Comparison of ENCODE assay signal across 31 mouse cellular contexts in the genomic region with DNA sequence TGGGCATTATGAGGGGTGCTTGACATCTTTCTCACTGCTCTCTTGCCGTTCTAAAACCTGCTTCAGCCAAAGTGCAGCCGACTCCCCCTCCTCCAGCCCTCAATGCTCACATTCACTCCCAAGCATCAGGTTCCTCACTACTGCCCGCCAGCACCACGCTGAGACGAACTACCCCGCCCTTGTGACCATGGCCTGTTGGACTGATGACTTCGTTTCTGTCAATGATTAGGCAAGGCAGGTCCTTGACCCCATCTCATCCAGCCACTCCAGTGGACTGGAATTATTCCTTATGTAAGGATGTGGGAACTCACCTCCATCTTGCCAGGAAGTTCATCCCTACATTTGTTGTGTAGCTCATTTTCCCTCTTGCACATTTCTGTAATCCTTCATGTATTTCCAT. TPM values are rescaled to one million over a fixed set of nuclear protein-coding genes. Genes with fewer than 3 reads are reported as not detected.
DNase-seq lines count a peak whose midpoint lies in the region; ATAC-seq and TF ChIP-seq lines count a peak whose summit lies in the region.
"Had no signal": no experiment of that assay in that cellular context is flagged by ENCODE, and none has a peak within 500 bp of the region (broad histone marks: within the 10 kb centered on the region; RNA-seq: fewer than 3 reads in every experiment).

No protein-coding gene starts in this region.

- peaks cover 13% of the 10 kb centered on the region for H3K4me1 ChIP-seq in liver, adult 2 months (ENCODE audit: control insufficient read depth, insufficient read depth, low read length)
- H3K4me1 ChIP-seq in kidney, adult 2 months (ENCODE audit: control insufficient read depth, insufficient read depth, low read length) = peaks cover 9% of the 10 kb centered on the region; the same call in 1 of the 2 replicates
- H3K4me1 ChIP-seq in kidney, postnatal 0 days (replicated peaks; ENCODE audit: insufficient read depth, low read length) = peaks cover 4% of the 10 kb centered on the region; the same call in 1 of the 2 replicates
- peaks cover 19% of the 10 kb centered on the region for H3K4me1 ChIP-seq in limb, embryonic 10.5 days

- peak; percentile 76 for DNase-seq in liver, adult 2 months (ENCODE audit: extremely low read depth, low read depth, low spot score)
- DNase-seq in liver = no peak
- DNase-seq in kidney, adult 2 months = peak; percentile 93
- no peak for DNase-seq in kidney, postnatal 0 days (ENCODE audit: low spot score)
- DNase-seq in limb, embryonic 10.5 days (ENCODE audit: low spot score) = peak; percentile 20
- no peak for DNase-seq in left cerebral cortex, postnatal 4 days
- no peak for DNase-seq in T-cell, adult 2 months (ENCODE audit: low spot score)
- DNase-seq: adrenal gland, adult 2 months; cerebellum, adult 11 months; cerebellum, postnatal 10 days; gastrocnemius, postnatal 25 days; heart, adult 18-20 months; lung, embryonic 14.5 days; lung, postnatal 36 days; thymus, postnatal 25 days had no signal

- peaks cover 6% of the 10 kb centered on the region; the same call in 1 of the 2 replicates for H3K36me3 ChIP-seq in liver, adult 2 months (ENCODE audit: control insufficient read depth, insufficient read depth, low read length)
- H3K36me3 ChIP-seq in kidney, adult 2 months (ENCODE audit: control insufficient read depth, insufficient read depth, low read length) = no peaks in the 10 kb centered on the region
- no peaks in the 10 kb centered on the region for H3K36me3 ChIP-seq in kidney, postnatal 0 days (ENCODE audit: insufficient read depth, low read length)
- peaks cover 6% of the 10 kb centered on the region for H3K36me3 ChIP-seq in limb, embryonic 10.5 days
- H3K36me3 ChIP-seq: midbrain, embryonic 15.5 days; stomach, embryonic 15.5 days had no signal

- no peak for TF ChIP-seq POLR2A in liver, adult 2 months (IDR thresholded peaks at IDR 0.05; ENCODE audit: extremely low read depth, insufficient read depth, low read length)
- TF ChIP-seq POLR2A in kidney, adult 2 months (IDR thresholded peaks at IDR 0.05; ENCODE audit: low read depth, low read length) = no peak

- ATAC-seq in kidney, postnatal 0 days (replicated peaks; ENCODE audit: low FRiP score, low read depth) = peak; percentile 82
- no peak for ATAC-seq in CD4-positive, CD25-positive, alpha-beta regulatory T cell, adult 4 months
- ATAC-seq: forebrain, embryonic 16.5 days; midbrain, embryonic 15.5 days had no signal

- 33% methylated on average over 7 of the region's 7 CpGs for WGBS in liver, adult 2 months
- WGBS in kidney, adult 2 months = 43% methylated on average over 7 of the region's 7 CpGs
- 51% methylated on average over 7 of the region's 7 CpGs for WGBS in kidney, postnatal 0 days
- 83% methylated on average over 7 of the region's 7 CpGs for WGBS in limb, embryonic 10.5 days

- H3K27ac ChIP-seq in liver, adult 2 months (replicated peaks; ENCODE audit: insufficient read depth, low read depth, low read length) = no peak overlapping the region
- peak overlapping the region; percentile 79; the same call in 1 of the 2 replicates for H3K27ac ChIP-seq in kidney, adult 2 months (ENCODE audit: insufficient read depth, low read depth, low read length)
- no peak overlapping the region for H3K27ac ChIP-seq in kidney, postnatal 0 days
- no peak overlapping the region for H3K27ac ChIP-seq in limb, embryonic 10.5 days
- H3K27ac ChIP-seq: embryonic facial prominence, embryonic 10.5 days; forebrain, embryonic 10.5 days; heart, embryonic 13.5 days; hindbrain, embryonic 13.5 days; midbrain, embryonic 15.5 days; stomach, embryonic 15.5 days had no signal

- no peak overlapping the region for H3K4me2 ChIP-seq in kidney, postnatal 0 days (ENCODE audit: low read length)
- H3K4me2 ChIP-seq: heart, embryonic 13.5 days; hindbrain, embryonic 13.5 days; liver, embryonic 11.5 days; lung, embryonic 14.5 days; midbrain, embryonic 15.5 days; stomach, embryonic 15.5 days had no signal

- no peaks in the 10 kb centered on the region for H3K9me3 ChIP-seq in kidney, postnatal 0 days (replicated peaks; ENCODE audit: low read length)
- H3K9me3 ChIP-seq in limb, embryonic 10.5 days (replicated peaks) = no peaks in the 10 kb centered on the region
- H3K9me3 ChIP-seq: embryonic facial prominence, embryonic 10.5 days; forebrain, embryonic 10.5 days; heart, embryonic 13.5 days; hindbrain, embryonic 13.5 days; megakaryocyte, embryonic 14.5 days; midbrain, embryonic 15.5 days; stomach, embryonic 15.5 days had no signal

- no peak for TF ChIP-seq CTCF in liver, adult 2 months (IDR thresholded peaks at IDR 0.05; ENCODE audit: low read depth, low read length)
- no peak for TF ChIP-seq CTCF in kidney, adult 2 months (conservative IDR thresholded peaks at IDR 0.05; ENCODE audit: insufficient read depth, insufficient read length, low read depth, low read length)
- TF ChIP-seq CTCF in kidney, postnatal 0 days (IDR thresholded peaks at IDR 0.05; ENCODE audit: low read depth) = no peak

- no peaks in the 10 kb centered on the region for H3K79me2 ChIP-seq in liver, adult 2 months (ENCODE audit: control insufficient read depth, insufficient read depth, low read length)

- no peak overlapping the region for H3K9ac ChIP-seq in liver, adult 2 months (ENCODE audit: low read depth, low read length)
- H3K9ac ChIP-seq in kidney, postnatal 0 days (ENCODE audit: low read depth, low read length) = no peak overlapping the region
- H3K9ac ChIP-seq: heart, embryonic 13.5 days; hindbrain, embryonic 13.5 days; lung, embryonic 14.5 days; midbrain, embryonic 15.5 days; stomach, embryonic 15.5 days had no signal

- intact Hi-C loops in left cerebral cortex, postnatal 4 days (cut with DNase I) = loop anchor here (10.0 kb wide), 1 partner anchor 1749 kb away; no protein-coding TSS in a partner anchor

- H3K27me3 ChIP-seq in liver, adult 2 months (ENCODE audit: control insufficient read depth, insufficient read depth, low read length) = peaks cover 9% of the 10 kb centered on the region
- H3K27me3 ChIP-seq in kidney, adult 2 months (replicated peaks; ENCODE audit: control insufficient read depth, insufficient read depth, low read length) = no peaks in the 10 kb centered on the region
- peaks cover 7% of the 10 kb centered on the region; the same call in 1 of the 2 replicates for H3K27me3 ChIP-seq in kidney, postnatal 0 days (ENCODE audit: insufficient read depth, low read length)
- peaks cover 42% of the 10 kb centered on the region for H3K27me3 ChIP-seq in limb, embryonic 10.5 days (ENCODE audit: low read depth, poor library complexity, severe bottlenecking)

- no peak overlapping the region for H3K4me3 ChIP-seq in liver, adult 2 months (ENCODE audit: insufficient read depth, low read depth, low read length)
- H3K4me3 ChIP-seq in kidney, adult 2 months (ENCODE audit: insufficient read depth, low read depth, low read length) = no peak overlapping the region
- H3K4me3 ChIP-seq in kidney, postnatal 0 days (replicated peaks; ENCODE audit: low read depth, low read length) = no peak overlapping the region
- no peak overlapping the region for H3K4me3 ChIP-seq in limb, embryonic 10.5 days
- H3K4me3 ChIP-seq: embryonic facial prominence, embryonic 10.5 days; forebrain, embryonic 10.5 days; heart, embryonic 13.5 days; hindbrain, embryonic 13.5 days; megakaryocyte, embryonic 14.5 days; midbrain, embryonic 15.5 days; myocyte; stomach, embryonic 15.5 days had no signal

RNA-seq across cellular contexts. Expression of a gene that starts 42.2 kb away (rescaled TPM):
- under 0.01 TPM in 1 of 2 replicates, not detected in the other for total RNA-seq in liver, adult 2 months (2014; rRNA removed)
- polyA plus RNA-seq in liver, adult 2 months (2012; rRNA removed) = not detected in 2 replicates
- under 0.01 TPM in 1 of 2 replicates, not detected in the other for polyA plus RNA-seq in kidney, adult 2 months (2012; rRNA removed)
- polyA plus RNA-seq in kidney, postnatal 0 days (2015; fragmentation: Nextera tagmentation; extraction: Ambion mirVana) = not detected in 2 replicates
- polyA plus RNA-seq in limb, embryonic 10.5 days (2016; fragmentation: Nextera tagmentation; extraction: Ambion mirVana) = not detected in 2 replicates
- total RNA-seq in left cerebral cortex, postnatal 4 days (2021) = not detected
- polyA plus RNA-seq in CD4-positive, CD25-positive, alpha-beta regulatory T cell, adult 4 months (2017; shearing (Covaris generic)) = not detected
- total RNA-seq: adrenal gland, adult 2 months; adrenal gland, postnatal 4 days; ES-E14; gastrocnemius, postnatal 25 days; heart, adult 18-20 months; heart, postnatal 25 days; left cerebral cortex, postnatal 25 days had no signal
- polyA plus RNA-seq: adrenal gland, adult 2 months; embryonic facial prominence, embryonic 10.5 days; forebrain, embryonic 10.5 days; forebrain, embryonic 16.5 days; heart, embryonic 13.5 days; hindbrain, embryonic 13.5 days; liver, embryonic 11.5 days; lung, embryonic 14.5 days; midbrain, embryonic 15.5 days; myocyte; neural tube, embryonic 14.5 days; stomach, embryonic 15.5 days had no signal

Comparison
In these comparisons a context has a peak if more than half of its experiments do, and no peak if none do; other contexts are left out.
1. DNase-seq: peak in liver, adult 2 months (single experiment), kidney, adult 2 months (single experiment) and limb, embryonic 10.5 days (single experiment); none in liver (single experiment), kidney, postnatal 0 days (single experiment), left cerebral cortex, postnatal 4 days (single experiment) and T-cell, adult 2 months (single experiment).